Mouse (Mus musculus) ES-Bruce4 (cell line): ENCODE data around the gene Rsad2.

Experiments used
- EP300 ChIP-seq: IDR thresholded peaks from 2 replicates; pipeline ENCODE4 v1.6.1; 2011; ENCODE audit warnings: low read depth, low read length; ENCODE audit not compliant: insufficient read depth
- POLR2A ChIP-seq: IDR thresholded peaks from one replicate; pipeline ENCODE4 v1.8.1; 2011; ENCODE audit warnings: low read length; ENCODE audit not compliant: insufficient read depth

DNA sequence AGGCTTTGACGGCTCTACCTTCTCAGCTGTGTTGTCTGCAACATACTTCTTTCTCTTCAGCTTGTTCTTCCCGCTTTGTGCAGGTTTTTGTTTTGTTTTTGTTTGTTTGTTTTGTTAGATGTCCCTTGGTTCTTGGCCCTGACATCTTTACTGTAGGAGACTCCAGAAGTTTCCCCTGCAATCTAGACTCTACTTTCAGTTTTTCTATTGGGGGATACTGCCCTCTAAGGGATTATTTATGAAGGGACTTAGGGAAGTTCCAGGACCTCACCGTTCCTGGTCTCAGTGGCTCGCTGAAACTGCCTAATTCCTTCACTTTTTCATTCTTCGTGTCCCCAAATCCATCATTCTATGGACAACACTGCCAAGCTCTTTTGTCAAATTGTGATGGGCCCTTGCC, 9.3 kb upstream of the Rsad2 start:
- TF ChIP-seq EP300 (no peak), POLR2A (no peak)
